Mouse (Mus musculus) lung, adult 2 months (tissue): ENCODE results near the gene Ccdc40.
A peak's percentile ranks its signal among the peaks of the same experiment; 100 is the strongest.

Experiments
- CTCF ChIP-seq: fragments of 200-500 bp; IDR thresholded peaks from 2 replicates; pipeline ENCODE4 v1.5.1; 2011; ENCODE audit warnings: mild to moderate bottlenecking, low read length, control low read depth; ENCODE audit not compliant: insufficient read depth
- POLR2A ChIP-seq: fragments of 200-500 bp; IDR thresholded peaks from 2 replicates; pipeline ENCODE4 v1.6.1; 2011; ENCODE audit warnings: low read depth, mild to moderate bottlenecking, control low read depth, low read length, borderline replicate concordance; ENCODE audit errors: extremely low read depth

- TF ChIP-seq CTCF, result peak; percentile 66
- TF ChIP-seq POLR2A, result no peak
Observed at GRCm38 (mm10) chr11:119203423-119203822, 24.9 kb upstream of the Ccdc40 start.
